Mouse (Mus musculus) testis, adult 2 months (tissue): ENCODE measurements around the gene Gm10799. TPM values are rescaled to one million over a fixed set of nuclear protein-coding genes. Genes with fewer than 3 reads are reported as not detected.
"Not testable (repeated sequence)": the region's sequence is repeated elsewhere in the genome, so short reads cannot be mapped to it uniquely, and the experiment has no call there.

Experiments
- H3K27ac ChIP-seq: fragments of 200-500 bp; 2 replicates; pipeline ENCODE4 v1.5.1; 2012; ENCODE audit warnings: low read depth, low read length; ENCODE audit not compliant: control insufficient read depth, insufficient read depth
- H3K27me3 ChIP-seq: fragments of 200-500 bp; 2 replicates; pipeline ENCODE4 v1.6.1; 2012; ENCODE audit warnings: mild to moderate bottlenecking, low read length, moderate library complexity; ENCODE audit not compliant: control insufficient read depth, insufficient read depth
- H3K36me3 ChIP-seq: fragments of 200-500 bp; 2 replicates; pipeline ENCODE4 v1.6.1; 2012; ENCODE audit warnings: mild to moderate bottlenecking, low read length; ENCODE audit not compliant: control insufficient read depth, insufficient read depth
- H3K4me1 ChIP-seq: fragments of 200-500 bp; 2 replicates; pipeline ENCODE4 v1.6.1; 2012; ENCODE audit warnings: low read length; ENCODE audit not compliant: control insufficient read depth, insufficient read depth
- H3K4me3 ChIP-seq: fragments of 200-500 bp; 2 replicates; pipeline ENCODE4 v1.5.1; 2012; ENCODE audit warnings: low read depth, mild to moderate bottlenecking, low read length, moderate library complexity, mixed read lengths; ENCODE audit not compliant: control insufficient read depth
- CTCF ChIP-seq: fragments of 200-500 bp; IDR thresholded peaks from 2 replicates; pipeline ENCODE4 v1.5.1; 2012; ENCODE audit warnings: low read depth, mild to moderate bottlenecking, inconsistent platforms, low read length, moderate library complexity; ENCODE audit not compliant: control insufficient read depth, insufficient read depth, insufficient replicate concordance
- POLR2A ChIP-seq: fragments of 200-500 bp; IDR thresholded peaks from 2 replicates; pipeline ENCODE4 v1.6.1; 2012; ENCODE audit warnings: low read depth, mild to moderate bottlenecking, inconsistent platforms, low read length, moderate library complexity; ENCODE audit not compliant: control insufficient read depth
- polyA plus RNA-seq: library from polyadenylated mRNA; depleted of rRNA; stranded (reverse); fragments of >200 nt; gene quantifications from 2 replicates; pipeline ENCODE4 v1.2.3, GENCODE M21; 2012; rRNA removed

Gene Gm10799
- polyA plus RNA-seq = not detected in 2 replicates

DNA sequence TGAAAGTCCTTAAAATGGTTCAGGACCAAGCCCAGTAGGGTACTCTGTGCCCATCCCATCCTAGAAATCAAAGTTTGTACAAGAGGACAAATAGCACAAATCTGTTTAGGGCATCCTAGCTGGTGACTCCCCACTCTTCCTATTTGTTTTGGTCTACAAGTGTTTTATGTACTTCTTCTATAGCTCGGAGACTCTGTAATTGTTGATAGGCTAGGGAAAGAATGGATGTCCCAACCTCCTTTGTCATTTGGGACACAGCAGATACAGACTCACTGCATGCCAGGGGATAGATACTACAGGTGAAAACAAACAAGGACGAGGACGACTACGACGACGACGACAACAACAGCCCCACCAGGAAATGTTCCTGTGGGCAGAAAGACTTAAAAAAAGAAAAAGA is at the start of gene Gm10799:
Gene Gm10799, minus strand, starts transcription at position 101 of the 400 bp plus-strand sequence.
- not testable (repeated sequence) for H3K27ac ChIP-seq

DNA sequence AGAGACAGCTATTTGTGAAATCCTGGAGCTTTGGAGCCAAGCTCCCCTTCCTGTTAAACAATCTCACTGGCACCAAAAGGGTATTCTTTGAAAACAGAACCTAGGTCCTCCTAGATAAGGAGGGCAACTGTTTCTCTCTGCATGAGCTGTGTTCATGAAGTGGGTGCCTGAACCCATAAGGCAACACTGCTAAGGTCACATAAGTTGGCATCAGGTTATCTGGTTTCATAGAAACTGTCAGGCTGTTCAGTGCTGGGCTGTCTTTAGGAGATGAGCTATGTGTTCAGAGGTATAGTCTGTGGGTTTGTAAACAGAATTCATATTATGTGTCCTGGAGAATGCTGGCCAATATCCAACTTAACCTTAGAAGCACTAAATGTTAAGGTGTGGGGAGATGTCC is 48.8 kb upstream of the Gm10799 start:
- H3K27ac ChIP-seq, H3K27me3 ChIP-seq, H3K4me3 ChIP-seq, H3K4me1 ChIP-seq, H3K36me3 ChIP-seq: not testable (repeated sequence)

More for the DNA sequence above, at the start of gene Gm10799:
- not testable (repeated sequence) for H3K4me3 ChIP-seq, H3K4me1 ChIP-seq, H3K27me3 ChIP-seq, H3K36me3 ChIP-seq

DNA sequence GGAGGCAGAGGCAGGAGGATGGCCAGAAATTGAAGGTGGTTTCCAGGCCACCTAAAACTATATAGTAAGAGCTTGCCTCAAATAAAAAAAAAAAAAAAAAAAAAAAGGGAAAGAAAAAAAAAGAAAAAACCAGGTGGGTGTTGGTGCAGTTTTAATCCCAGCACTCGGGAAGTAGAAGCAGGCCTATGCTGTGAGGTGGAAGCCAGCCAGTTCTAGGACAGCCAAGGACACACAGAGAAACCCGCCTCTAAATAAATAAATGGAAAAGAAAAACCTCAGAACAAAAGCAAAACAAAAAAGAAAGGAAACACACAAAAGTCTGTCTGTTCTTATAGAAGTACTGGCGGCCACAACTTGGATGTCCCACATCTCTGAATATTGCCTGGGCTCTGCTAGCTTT is 46.5 kb upstream of the Gm10799 start:
- H3K4me3 ChIP-seq = no peak overlapping the region

DNA sequence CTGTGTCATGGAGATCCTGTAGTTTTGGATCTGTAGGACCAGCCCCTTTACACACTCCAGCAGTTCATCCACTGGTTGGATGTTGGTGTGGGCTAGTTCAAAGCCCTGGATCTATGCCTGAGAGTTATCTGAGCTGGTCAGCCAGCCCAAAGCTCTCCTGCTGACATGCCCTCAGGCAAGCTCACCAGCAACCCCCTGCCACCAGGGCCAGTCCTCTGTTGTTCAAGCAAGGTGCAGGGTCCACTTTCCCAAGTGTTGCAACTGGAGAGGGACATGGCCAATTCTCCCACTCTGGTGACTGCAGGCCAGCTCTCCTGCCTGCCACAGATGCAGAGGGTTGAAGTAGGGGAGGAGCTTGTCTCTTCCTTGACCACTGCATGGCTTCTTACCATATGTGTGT is 45.2 kb upstream of the Gm10799 start:
- not testable (repeated sequence) for H3K36me3 ChIP-seq, H3K27ac ChIP-seq, H3K4me3 ChIP-seq, H3K4me1 ChIP-seq, H3K27me3 ChIP-seq

More for the DNA sequence above, 46.5 kb upstream of the Gm10799 start:
- no peak for TF ChIP-seq CTCF
- no peak for TF ChIP-seq POLR2A
- H3K27ac ChIP-seq = no peak overlapping the region
- no peaks in the 10 kb centered on the region for H3K27me3 ChIP-seq
- H3K4me1 ChIP-seq = no peaks in the 10 kb centered on the region
- H3K36me3 ChIP-seq = no peaks in the 10 kb centered on the region

DNA sequence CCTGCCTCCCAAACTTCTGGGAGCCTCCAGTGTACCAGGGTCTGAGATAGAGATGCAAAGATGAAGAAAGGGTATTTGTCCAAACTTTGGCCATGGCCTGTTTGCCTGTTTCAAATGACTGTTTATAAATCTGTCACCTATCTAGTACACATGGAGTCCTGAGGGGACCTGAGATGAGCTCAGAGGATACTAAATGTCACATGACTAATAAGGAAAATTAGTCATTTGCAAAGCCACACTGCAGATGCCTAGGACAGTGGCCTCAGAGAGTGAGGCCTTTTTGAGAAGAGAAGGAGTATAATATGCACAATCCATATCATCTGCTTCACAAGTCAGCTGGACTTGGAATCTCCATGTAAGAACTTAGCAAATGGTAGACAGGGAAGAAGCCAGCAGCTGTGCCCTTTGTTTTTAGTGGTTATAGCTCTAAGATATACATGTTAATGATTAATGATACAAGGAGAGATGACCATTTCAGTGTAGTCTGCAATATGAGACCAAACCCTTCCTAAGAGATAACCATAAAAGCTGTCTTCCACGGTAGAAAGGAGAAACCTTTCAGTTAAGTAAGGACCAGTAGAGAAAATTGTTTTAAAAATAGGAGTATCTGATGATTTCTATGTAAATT is 42.9 kb upstream of the Gm10799 start:
- H3K36me3 ChIP-seq, H3K4me3 ChIP-seq, H3K27ac ChIP-seq, H3K27me3 ChIP-seq, H3K4me1 ChIP-seq: not testable (repeated sequence)

DNA sequence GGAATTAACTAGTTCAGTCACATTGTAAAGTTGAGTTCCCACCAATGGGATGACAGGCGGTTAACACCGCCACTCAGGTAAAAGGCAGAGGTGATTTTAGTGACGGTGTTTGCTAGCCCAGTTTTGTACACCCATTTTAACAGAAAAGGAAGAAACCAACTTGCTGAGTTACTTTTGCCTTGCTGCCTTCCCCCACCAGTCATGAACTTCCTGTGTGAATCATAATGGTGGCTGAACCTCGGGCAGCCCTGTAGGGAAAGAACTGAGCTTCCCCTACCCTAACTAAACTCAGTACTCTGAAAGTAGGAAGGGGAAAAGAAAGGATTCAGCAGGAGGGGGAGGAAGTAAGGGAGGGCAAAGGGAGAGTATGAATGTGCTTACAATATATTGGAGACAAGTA is 41.7 kb upstream of the Gm10799 start:
- TF ChIP-seq CTCF = no peak
- TF ChIP-seq POLR2A = no peak
- no peak overlapping the region for H3K4me3 ChIP-seq
- H3K27me3 ChIP-seq = no peaks in the 10 kb centered on the region
- H3K4me1 ChIP-seq = no peaks in the 10 kb centered on the region
- H3K27ac ChIP-seq = no peak overlapping the region
- H3K36me3 ChIP-seq = no peaks in the 10 kb centered on the region

DNA sequence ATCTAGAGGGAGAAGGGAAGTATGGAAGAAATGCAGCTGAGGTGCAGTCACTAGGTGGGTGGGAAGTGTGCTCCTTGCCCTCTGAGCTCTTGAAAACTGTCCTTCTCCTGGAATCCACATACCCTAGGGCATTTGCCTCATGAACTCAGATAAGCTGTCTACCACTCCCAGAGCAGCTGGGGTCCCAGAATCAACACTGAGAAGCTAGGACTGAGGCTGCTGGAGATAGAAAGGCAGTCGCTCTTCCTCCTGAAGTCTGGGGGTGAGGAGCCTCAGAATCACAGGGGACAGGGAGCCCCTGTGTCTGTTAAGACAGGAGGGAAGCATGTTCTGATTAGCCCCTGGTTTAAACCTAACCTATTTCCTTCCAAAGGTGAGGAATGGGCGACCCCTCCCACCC is 41.2 kb upstream of the Gm10799 start:
- Histone ChIP-seq H3K4me1 (no peaks in the 10 kb centered on the region), H3K27me3 (no peaks in the 10 kb centered on the region), H3K36me3 (no peaks in the 10 kb centered on the region), H3K4me3 (no peak overlapping the region), H3K27ac (no peak overlapping the region)
- TF ChIP-seq CTCF (no peak), POLR2A (no peak)

DNA sequence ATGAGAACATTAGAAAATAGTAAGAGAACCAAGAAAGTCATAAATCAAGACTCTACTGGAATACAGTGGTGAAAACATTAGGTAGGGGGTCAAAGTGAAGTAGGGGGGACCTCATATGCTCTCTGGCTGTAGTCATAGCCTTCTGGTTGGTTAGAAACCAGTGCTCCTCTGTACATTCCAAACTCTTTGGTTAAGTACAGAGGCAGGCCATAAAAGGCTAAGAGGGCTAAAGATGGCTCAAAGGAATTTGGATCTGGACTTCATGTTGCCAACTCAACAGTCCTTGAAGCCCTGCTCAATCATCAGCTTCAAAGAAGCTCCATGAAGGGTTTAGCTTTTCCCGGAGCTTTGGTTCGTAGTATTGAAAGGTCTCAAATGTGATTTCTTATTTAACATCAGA is 40.7 kb upstream of the Gm10799 start:
- H3K27me3 ChIP-seq, H3K36me3 ChIP-seq, H3K4me3 ChIP-seq, H3K4me1 ChIP-seq, H3K27ac ChIP-seq: not testable (repeated sequence)
